Mouse (Mus musculus) layer of hippocampus, adult 9-10 months (tissue): ENCODE results near the gene Sgcb.
"Not testable (repeated sequence)": the region's sequence is repeated elsewhere in the genome, so short reads cannot be mapped to it uniquely, and the experiment has no call there.

Source experiments
- DNase-seq: peaks from one replicate; pipeline ENCODE4 v3.0.0; 2022; ENCODE audit warnings: low spot score

Gene Sgcb

DNA sequence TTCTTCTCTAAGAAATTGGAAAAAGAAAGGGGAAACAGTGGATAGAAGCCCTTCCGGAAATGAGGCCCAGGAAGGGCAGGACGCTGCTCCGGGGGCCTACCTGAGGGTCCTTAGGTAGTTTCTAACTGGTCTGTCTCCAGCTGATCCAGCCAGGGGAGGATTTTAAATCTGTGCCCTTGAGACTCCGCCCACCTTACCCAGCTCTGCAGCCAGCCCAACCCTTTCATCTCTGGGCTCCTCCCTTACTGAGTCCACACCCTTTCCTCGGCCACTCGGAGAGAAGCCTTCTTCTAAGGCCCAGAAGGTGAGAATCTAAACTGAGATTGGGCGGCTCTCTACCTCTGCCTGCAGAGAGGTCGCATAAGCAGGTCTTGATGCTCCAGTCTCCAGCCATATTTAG lies 15.3 kb downstream of the Sgcb start, which contains the start of gene Lrrc66:
TSS of gene Lrrc66 (minus strand) at position 236 of the 400 bp plus-strand sequence.
- DNase-seq: no peak

DNA sequence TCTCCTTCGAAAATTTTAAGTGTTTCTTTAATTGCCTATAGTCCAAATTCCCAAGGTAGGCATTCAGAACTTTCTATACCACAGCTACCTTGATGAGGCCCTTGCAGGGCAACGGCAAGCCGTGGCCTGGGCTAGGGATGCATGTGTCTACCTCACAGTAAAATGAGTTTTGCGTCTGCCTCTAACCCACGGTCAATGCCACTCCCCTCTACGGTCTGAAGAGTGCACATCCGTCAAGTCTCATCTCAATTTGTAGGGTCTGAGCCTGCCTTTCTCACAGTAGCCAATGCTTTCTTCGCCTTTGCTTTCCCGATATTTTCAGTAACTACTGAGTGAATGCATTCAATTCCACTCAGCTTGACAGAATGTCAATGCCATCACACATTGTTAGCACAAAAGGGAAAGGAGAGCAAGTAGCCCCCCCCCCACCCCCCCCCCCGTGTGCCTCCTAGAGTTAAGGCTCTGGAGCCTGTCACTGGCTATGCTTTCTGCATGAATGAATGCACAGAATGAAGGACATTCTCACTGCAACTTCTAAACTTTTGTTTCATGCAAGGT lies 16.5 kb downstream of the Sgcb start:
- no peak for DNase-seq

DNA sequence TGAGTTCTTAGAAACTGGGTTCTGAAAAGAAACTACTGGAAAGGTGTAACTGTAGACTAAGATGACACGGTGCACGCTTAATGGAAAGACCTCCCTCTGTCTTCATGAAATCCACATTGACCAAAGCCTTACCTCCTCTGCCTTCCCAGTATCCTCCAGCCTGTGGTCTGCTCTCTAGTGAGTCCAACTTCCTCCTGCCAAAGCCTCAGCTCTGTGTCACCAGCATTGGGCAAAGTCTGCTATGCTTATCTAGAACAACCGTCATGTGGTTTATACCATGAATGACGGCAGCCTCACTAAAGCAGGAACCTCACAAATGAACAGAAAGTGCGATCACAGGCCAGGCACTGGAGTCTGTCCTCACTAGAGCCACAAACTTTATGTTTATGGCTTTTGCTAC lies 17.4 kb downstream of the Sgcb start:
- DNase-seq: no peak

DNA sequence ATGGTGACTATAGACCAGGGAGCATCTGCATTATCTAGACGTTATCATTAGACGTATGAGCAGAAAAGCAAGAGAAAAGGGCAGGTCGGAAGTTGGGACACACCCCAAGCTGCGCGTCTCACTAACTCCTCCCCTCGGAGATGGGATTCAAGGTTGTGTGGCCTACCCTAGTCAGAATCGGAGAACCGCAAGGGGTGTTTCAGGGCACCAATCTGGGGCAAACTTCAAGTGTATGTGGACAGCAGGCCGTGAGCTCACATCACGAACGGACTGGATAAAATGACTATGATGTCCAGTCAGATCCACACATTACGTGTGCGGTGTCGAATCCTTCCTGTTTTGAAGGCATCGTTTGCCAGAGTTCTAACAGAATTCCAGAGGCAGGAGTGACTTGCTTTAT lies 19.6 kb downstream of the Sgcb start:
- DNase-seq: no peak

DNA sequence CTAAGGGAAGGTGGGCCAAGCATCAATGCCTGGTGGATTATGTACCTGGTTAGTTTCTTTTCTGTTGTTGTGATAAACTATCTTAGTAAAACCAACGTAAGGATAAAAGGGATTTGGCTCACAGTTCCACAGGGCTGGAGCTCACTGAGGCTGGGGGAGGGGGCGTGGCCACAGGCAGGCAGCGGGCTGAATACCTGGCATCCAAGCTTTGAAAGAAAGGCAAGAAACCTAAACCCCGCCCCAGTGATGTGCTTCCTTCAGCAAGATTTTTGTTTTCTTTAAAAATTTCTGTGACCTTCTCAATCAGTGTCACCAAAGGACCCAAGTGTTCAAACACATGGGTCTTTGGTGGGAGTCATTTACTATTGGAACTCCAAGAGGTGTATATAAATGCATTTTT lies 20.0 kb downstream of the Sgcb start:
- DNase-seq: no peak

DNA sequence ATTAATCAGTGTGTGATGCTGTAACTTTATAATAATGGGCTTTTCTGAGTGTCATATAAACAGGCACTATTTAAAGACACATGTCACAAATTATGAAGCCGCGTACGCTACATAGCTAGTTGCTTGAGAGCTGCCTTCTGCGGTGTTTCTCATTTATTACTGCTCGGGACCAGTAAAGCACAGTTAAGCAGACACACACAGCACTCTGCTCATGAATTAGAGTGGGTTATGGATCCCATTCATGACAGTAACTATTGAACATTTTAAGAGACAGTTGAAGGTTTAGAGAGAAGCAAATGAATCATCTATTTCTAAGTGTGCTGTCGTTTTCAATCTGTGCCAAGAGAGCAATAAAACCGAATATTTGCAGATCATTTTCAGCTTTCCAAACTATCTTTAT lies 20.7 kb downstream of the Sgcb start:
- DNase-seq: no peak

DNA sequence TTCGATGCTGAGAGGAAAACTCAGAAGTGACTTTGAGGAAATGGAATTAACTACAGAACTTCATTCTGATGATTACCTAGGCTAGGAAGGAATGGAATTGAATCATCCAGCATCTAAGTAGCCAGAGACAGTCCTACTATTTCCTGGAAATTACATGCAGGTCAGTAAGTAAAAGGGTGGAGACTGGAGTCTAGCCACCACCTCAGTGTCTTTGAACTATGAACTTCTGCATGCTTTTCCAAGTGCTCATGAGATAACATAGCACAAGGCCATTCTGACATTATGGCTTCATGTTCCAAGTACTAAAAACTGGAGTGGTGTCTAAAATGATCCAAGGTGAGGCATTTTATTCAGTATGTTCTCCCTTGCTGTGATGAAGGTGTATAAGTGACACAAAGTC lies 22.1 kb downstream of the Sgcb start:
- DNase-seq: no peak

DNA sequence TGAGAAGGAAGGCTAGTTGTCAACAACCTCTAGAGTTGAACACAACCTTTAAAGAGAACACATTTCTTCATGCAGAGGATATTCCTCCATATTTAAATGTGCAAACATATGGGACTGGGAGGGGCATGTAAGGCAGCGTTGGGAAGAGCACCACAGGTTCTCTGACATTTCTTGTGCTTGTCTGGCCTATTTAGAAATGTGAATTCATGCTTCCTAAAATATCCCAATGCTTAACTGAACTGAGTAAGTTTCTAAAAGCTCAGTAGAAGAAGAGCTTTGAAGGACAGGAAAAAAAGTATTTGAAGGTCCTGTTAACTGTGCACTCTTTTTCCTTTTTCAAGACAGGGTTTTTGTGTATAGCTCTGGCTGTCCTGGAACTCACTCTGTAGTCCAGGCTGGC lies 28.6 kb downstream of the Sgcb start:
- no peak for DNase-seq

DNA sequence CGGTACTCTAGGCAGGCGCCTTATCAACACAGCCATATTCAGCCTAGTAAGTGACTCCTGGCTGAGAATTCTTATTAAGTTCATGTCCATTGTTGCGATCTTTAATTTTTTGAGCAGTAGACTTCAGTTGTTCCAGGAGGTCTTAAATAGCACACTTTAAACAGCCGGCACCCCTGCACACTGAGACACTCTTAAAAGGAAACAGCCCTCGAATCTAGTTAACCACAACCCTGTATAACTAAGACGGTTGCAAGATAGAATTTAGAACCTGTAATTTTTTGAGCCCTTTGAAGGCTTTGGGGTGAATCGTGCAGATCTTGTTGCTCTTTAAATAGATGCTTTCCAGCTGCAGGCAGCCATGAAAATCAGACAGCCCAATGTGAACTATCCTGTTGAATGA lies 32.4 kb downstream of the Sgcb start:
- no peak for DNase-seq

DNA sequence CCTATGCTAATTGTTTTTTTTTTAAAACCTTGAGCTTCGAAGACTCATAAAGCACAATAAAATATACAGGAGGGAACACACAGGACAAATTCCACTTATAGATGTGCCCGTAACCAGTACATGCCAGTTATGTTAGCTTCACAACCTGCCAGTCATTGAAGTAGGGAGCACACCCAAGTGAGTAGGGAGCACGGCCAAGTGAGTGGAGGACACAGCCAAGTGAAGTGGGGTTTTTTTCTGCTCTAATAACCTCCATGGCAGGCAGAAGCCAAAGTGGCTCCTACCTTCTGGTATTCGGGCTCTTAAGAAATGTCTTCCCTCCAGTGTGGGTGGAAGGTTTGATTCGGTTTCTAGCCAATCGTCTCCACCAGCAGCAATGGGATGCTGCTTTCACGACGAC lies 34.3 kb downstream of the Sgcb start:
- DNase-seq: no peak

DNA sequence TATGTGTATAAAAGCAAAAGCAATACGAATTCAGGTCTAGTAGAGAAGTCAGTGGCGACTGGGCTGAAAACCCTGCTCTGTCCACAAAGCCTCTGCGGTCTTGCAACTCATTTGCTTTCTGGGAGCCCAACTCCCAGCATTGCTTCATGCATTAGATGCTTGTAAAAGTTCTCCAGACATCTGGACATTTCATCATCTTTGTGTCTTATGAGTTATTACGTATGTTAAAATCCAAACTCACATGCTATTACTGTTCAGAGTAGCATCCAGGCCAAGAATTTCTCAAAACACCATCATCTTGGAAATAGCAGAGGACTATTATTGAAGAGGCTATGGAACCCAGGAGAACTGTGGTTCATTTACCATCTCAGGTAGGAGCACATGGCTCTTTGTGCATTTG lies 36.5 kb downstream of the Sgcb start:
- DNase-seq: no peak

DNA sequence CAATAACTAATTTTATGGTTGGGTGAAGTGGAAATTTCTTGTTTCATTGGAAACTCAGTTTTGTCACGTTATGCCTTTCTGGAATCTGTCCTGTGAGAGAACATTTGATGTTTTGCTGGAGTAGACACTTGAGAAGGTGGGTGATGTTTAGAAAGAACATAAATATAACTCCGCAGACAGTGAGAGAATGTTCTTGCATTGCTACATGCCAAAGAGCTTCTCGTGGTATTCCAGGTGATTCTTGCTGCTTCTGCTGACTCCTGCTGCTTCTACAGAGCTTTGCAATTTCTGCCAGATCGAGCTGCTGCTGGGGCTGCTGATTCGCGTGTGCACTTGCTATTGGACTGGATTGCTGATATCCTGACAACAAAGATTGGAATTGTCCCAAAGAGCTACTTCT lies 42.6 kb downstream of the Sgcb start:
- DNase-seq: no peak

DNA sequence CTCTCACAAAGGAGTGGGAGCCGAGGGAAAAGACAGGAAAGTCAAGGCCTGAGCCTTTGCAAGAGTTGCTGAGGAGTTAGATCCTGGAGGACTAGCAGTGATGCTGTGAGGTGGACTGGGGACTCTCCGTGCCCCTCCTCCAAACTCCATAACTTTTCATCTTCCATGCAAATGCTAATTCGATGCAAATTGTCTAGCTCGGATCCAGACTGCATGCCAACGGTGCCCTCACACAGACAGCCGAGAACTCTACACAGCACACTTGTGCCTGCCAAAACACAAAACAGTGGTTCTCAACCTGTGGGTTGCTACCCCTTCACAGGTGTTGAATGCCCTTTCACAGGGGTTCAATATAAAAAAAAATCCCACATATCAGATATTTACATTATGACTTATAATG lies 43.0 kb downstream of the Sgcb start:
- no peak for DNase-seq

DNA sequence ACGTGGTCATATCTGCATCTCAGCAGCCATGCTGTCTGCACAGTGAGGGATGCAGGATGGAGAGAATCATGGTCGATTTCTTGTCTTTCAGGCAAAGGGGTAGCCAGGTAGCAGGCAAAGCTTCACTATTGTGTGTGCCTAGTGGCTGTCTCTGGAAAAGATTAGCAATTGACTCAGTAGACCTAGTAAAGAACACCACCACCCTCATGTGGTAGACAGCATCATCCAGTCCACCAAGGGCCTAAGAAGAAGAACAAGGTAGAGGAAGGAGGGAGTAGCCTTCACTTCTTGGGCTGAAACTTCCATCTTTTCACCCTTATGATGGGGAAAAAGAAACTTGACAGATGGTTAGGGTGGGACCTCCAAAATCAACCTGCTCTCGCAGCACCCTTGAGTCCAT lies 44.7 kb downstream of the Sgcb start:
- no peak for DNase-seq

DNA sequence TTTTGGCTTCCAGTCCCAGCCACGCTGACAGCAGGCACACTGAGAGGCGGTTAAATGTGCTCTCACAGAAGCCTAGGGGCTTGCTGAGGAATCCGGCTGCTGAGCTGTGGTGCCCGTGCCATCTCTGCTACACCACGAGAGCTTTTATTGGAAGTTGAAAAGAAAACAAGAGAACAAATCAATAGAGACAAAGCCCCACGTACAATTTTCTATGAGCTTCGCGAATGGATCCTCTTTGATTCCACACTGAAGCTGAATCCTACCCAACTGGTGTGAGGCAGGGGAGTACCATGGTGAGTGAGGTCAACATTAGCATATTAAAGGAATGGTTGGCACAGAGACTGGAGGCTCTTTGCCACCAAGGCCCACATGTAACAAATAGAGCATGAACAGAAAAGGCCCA lies 46.2 kb downstream of the Sgcb start:
- DNase-seq: no peak

DNA sequence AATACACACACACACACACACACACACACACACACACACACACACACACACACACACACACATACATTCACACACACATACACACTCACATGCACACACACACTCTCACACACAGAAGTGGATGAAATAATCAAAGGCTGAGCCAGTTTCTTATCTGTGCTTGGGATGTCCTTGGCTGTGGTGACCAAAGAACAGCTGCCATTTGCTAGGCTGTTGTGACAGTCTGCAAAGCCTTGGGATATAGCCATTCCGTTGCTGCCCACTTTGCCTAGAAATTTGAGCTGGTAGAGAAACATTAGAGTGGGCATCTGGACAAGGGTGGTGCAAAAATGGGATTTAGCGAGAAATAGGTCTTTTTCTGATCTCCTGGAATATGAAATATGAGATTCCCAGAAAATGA lies 47.6 kb downstream of the Sgcb start:
- no peak for DNase-seq

DNA sequence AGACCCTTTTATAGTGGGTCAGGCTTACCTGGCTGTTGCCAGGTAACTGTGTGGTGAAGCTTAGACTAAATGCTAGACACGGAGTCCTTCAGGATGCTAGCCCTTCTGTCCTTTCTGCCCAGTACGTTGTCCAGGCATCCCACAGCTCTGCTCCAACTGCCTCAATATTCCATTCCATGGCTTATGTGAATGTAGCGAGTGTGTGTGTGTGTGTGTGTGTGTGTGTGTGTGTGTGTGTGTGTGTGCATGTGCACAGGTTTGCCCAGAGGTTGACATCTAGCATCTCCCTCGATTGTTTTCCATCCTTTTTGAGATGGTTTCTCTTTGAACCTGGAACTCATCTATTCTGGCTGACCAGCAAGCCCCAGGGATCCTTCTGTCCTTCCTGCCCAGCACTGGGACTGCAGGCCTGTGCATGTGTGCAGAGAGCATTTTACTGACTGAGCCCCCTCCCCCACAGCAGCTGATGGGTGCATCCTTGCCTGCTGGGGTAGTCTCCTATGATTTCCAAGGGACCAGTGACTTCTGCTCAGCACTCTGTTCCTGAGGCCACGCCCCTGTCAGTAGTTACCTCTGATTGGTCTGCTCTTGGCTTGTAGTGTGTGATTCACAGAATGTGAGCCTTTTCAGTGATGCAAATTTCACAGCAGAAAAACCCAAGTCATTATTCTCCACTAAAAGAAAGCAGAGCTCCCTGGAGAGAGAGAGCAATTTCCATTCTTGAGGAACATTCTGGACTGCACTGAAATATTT lies 48.5 kb downstream of the Sgcb start:
- DNase-seq: no peak

DNA sequence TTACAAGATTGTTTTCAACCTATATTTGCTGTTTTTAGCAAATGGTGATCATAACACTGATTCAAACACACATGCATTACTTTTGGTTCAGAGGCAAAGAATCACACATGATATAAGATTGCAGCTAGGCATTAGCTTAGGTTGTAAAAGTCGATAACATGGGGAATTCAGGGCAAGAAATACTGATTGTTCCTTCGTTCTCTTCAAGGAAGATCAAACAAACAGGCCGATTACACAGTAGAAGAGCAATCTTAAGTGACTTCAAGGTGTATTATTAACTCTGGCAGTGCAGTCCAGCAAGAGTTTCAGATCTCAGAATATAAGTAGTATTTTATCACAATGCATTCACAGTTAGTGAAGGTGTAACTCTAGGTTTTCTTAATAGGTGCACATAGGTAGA lies 60.5 kb downstream of the Sgcb start:
- no peak for DNase-seq

DNA sequence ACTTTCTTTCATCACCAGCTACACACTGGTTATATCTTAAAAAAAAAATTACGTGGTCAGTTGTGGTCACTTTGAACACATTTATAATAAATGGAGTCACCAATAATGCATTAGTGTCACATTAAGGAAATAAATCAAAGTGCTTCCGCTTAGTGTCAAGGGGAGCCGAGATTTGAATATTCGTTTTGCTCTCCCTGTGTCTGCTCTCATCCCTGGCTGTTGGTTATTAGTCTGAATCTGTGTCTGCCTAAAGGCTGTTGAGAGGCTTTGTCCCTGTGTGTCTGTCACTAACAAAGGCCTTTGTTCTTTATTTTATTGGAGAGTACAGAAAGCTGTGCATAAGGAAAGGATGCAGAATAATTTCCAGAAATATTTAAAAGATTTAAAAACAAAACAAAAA lies 61.0 kb downstream of the Sgcb start:
- no peak for DNase-seq

DNA sequence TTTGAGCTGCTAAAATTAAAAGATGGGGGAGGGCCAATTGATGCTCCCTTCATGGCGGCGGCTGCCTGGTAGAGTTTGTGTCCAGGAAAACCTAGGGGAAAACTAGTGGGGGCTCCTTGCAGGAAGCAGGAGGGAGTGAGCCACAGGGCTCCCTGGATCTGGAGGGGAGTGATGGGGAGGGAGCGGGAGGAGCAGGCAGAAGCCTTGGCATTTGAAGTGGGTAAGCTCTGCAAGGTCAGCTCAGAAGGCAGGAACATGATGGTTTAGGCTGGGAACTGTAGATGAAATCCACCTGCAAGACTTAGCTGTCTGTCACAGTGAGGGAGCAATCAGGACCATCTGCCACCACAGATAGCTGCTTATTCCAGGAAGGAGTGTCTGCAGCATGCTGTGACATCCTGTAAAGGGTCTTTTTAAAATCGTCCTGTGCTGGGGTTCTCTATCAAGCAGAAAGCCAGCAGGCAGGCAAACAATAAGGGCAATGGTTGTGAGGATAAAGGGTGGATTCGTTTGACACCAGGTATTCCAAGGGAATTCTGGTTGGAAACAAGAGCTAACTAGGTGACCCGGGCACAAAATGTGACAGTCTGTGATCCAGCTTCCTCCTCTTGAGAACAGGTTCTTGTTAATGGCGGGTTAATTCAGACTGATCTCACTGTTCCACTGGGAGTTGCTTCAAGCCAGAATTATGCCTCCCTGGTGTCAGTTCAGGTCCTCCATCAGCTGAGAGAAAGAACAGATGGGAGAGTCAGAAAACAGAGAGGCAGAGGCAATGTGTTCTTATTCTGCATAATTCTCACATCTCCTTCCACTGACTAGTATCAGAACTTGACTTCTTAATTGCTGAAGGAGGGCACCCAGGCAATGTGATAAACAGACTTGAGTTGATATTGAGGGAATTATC lies 62.1 kb downstream of the Sgcb start:
- DNase-seq: no peak

DNA sequence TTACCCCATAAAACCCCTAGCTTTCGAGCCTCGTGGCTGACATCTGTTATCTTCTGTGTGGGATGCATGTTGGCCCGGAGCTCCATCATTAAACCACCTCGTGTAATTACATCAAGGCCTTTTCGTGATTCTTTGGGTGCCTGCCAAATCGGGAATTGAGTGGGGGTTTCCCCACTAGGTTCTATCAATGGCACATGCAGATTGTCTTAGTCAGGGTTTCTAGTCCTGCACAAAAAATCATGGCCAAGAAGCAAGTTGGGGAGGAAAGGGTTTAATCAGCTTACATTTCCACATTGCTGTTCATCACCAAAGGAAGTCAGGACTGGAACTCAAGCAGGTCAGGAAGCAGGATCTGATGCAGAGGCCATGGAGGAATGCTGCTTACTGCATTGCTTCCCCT lies 63.6 kb downstream of the Sgcb start:
- not testable (repeated sequence) for DNase-seq
